In the genomic region with DNA sequence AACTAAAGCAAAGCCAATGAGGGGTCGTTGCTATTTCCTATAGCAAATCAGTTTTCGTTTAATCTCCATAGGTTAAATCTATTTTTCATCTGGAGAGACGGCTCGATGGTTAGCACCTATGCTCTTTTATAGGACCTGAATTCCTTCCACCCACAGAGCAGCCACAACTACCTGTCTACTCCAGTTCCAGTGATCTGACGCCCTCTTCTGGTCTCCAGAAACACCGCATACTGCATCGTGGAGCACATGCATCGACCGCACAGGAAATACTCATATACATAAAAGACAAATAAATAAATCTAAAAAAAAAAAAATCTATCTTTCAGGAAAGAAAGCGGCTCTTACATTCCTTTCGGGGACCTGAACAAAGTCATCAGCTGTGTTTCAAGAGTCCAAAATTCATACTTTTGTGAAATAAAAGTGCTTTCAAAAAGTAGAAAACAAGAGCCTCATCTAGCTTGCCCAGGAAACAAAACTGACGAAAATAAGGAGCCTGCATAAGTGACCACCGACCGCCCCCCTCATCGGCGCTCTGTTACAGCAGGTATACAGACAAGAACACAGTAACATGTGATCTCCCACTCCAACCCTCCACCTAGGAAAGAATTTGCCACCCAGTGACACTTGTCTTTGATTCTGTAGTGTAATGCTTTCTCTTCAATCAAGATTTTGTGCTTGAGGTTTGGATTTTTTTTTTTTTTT, we compare ENCODE assay signal across 8 mouse cellular contexts. TPM values are rescaled to one million over a fixed set of nuclear protein-coding genes. Genes with fewer than 3 reads are reported as not detected.
A peak's percentile ranks its signal among the peaks of the same experiment; 100 is the strongest.
DNase-seq lines count a peak whose midpoint lies in the region; ATAC-seq lines count a peak whose summit lies in the region.

No protein-coding gene starts in this region.

- no peaks in the 10 kb centered on the region for H3K27me3 ChIP-seq in embryonic facial prominence, embryonic 10.5 days (replicated peaks; ENCODE audit: low read depth, poor library complexity, severe bottlenecking)
- H3K27me3 ChIP-seq in splenic B cell, adult 2 months (ENCODE audit: control insufficient read depth, insufficient read depth, low read length, poor library complexity, severe bottlenecking): no peaks in the 10 kb centered on the region

- no peak for ATAC-seq in cerebellum, adult (ENCODE audit: insufficient number of reproducible peaks, low FRiP score, low TSS enrichment)

- H3K27ac ChIP-seq in embryonic facial prominence, embryonic 10.5 days (replicated peaks): peak overlapping the region; percentile 95

- WGBS in embryonic facial prominence, embryonic 10.5 days: 34% methylated on average over 16 of the region's 16 CpGs

- peak; percentile 49 for DNase-seq in cerebellum, adult 11 months
- DNase-seq in T-cell, adult 2 months (ENCODE audit: low spot score): peak; percentile 71
- peak; percentile 39 for DNase-seq in embryonic facial prominence, embryonic 10.5 days (ENCODE audit: low spot score)
- peak; percentile 59 for DNase-seq in heart, postnatal 4 days
- DNase-seq in layer of hippocampus, postnatal 10 days (ENCODE audit: low spot score in 2 of 2): peak; percentile 36 to 62
- DNase-seq in lung, postnatal 14 days: peak; percentile 61
- DNase-seq in splenic B cell, adult 2 months (ENCODE audit: low read depth, low spot score): peak; percentile 68

- H3K4me1 ChIP-seq in embryonic facial prominence, embryonic 10.5 days: peaks cover 44% of the 10 kb centered on the region

- H3K4me3 ChIP-seq in embryonic facial prominence, embryonic 10.5 days: peak overlapping the region; percentile 97

- H3K36me3 ChIP-seq in embryonic facial prominence, embryonic 10.5 days (replicated peaks): peaks cover 18% of the 10 kb centered on the region
- H3K36me3 ChIP-seq in splenic B cell, adult 2 months (ENCODE audit: control insufficient read depth, insufficient read depth, low read length, poor library complexity, severe bottlenecking): no peaks in the 10 kb centered on the region; the same call in 1 of the 2 replicates

- H3K9me3 ChIP-seq in embryonic facial prominence, embryonic 10.5 days: no peaks in the 10 kb centered on the region

RNA-seq across cellular contexts. Expression of gene Tbcc, which starts 1.8 kb away (rescaled TPM):
- 52.9 and 57.9 TPM in 2 replicates for polyA plus RNA-seq in embryonic facial prominence, embryonic 10.5 days (2016; fragmentation: Nextera tagmentation; extraction: Ambion mirVana)
- 10 to 100 TPM; 23.5 to 26.2 TPM for total RNA-seq in heart, postnatal 4 days (2021)
- total RNA-seq in layer of hippocampus, postnatal 10 days (2021): 10 to 100 TPM; 39.0 to 47.5 TPM

RNA-seq across cellular contexts. Expression of gene Prph2, which starts 21.6 kb away (rescaled TPM):
- polyA plus RNA-seq in embryonic facial prominence, embryonic 10.5 days (2016; fragmentation: Nextera tagmentation; extraction: Ambion mirVana): not detected in 2 replicates
- not detected for total RNA-seq in heart, postnatal 4 days (2021)
- total RNA-seq in layer of hippocampus, postnatal 10 days (2021): under 1 TPM in 1 of 2 experiments, not detected in 1; 0.14 TPM

RNA-seq across cellular contexts. Expression of gene Bicral, which starts 30.4 kb away (rescaled TPM):
- polyA plus RNA-seq in embryonic facial prominence, embryonic 10.5 days (2016; fragmentation: Nextera tagmentation; extraction: Ambion mirVana): 3.0 and 4.4 TPM in 2 replicates
- total RNA-seq in heart, postnatal 4 days (2021): 10 to 100 TPM; 11.8 to 14.0 TPM
- 10 to 100 TPM; 29.7 to 32.8 TPM for total RNA-seq in layer of hippocampus, postnatal 10 days (2021)
